Mouse (Mus musculus): ENCODE results near the gene Rbfox3.

Rbfox3 gene

DNA sequence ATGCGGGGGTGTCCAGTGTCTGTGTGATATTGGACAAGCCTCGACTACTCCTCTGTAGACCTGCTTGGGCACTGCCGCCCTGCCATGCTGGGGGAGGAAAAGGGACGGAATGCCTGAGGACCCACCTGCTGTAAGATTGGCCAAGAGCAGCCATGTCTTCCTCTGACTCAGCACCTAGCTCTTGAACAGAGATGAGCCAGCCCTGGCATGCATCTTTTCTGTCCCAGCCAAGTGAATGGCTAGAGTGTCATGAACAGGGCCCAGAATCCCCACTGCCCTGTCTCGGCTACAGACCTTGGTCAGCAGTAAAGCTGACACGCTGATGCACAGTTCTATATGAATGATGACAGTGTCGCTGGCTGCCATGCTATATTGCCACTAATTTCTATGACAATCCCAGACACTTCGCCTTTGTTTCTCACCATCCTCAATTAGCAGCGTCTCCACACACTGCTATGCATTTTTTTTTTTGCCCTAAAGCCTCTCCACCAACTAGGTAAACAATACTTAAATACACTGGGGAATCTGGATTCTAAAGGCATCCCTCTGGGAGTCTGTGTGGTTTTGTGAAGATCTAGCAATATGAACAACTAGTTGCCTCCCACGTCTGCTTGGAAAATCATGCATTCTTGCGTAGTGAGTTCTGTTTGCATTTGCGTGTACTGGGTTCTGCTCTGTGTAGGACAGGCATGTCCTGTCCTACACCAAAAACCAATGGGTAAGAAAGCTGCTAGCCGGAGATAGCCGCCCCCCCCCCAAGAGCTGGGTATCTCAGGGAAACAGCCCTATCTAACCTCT lies 257.7 kb downstream of the Rbfox3 start:
- DNase-seq = no peak

GRCm38 (mm10) chr11:118652401-118653240 lies 258.8 kb downstream of the Rbfox3 start:
- DNase-seq = no peak

- DNase-seq = peak; percentile 70
Observed at GRCm38 (mm10) chr11:118648369-118648768, 263.0 kb downstream of the Rbfox3 start.

- no peak for DNase-seq
Observed at GRCm38 (mm10) chr11:118646864-118647263, 264.5 kb downstream of the Rbfox3 start.

DNA sequence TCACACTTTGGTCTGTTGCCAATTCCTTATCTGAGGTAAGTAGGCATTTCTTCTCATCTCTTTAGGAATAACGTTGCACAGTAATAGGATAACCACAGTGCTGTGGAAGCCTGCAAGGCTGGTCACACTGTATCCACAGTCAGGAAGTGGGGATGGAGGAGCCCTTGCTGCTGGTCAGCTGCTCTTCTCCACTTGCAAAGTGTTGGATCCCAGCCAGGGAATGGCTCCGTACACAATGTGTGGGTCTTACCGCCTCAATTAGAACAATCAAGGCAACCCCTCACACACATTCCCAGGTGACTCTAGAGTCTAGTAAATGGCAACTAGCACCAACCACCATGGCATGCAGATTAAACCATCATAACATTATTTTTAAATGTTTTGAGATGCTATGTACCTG lies 266.2 kb downstream of the Rbfox3 start:
- no peak for DNase-seq

DNA sequence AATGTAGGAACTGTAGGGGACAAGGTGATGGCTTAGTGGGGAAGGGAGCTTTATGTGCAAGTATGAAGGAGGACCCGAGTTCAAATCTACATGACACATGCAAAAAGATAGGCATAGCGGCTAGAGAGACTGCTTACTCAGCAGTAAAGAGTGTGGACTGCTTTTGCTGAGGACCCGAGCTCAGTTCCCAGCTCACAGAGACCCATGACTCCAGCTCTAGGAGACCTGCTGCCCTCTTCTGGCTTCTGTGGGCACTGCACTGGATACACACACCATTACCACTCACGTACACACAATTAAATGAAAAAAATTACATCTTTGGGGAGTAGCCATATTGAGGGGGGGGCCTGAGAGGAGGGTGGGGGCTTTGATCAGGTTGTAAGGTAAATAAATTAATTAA lies 270.7 kb downstream of the Rbfox3 start:
- no peak for DNase-seq

GRCm38 (mm10) chr11:118637718-118638117 lies 273.7 kb downstream of the Rbfox3 start:
- DNase-seq = no peak

DNA sequence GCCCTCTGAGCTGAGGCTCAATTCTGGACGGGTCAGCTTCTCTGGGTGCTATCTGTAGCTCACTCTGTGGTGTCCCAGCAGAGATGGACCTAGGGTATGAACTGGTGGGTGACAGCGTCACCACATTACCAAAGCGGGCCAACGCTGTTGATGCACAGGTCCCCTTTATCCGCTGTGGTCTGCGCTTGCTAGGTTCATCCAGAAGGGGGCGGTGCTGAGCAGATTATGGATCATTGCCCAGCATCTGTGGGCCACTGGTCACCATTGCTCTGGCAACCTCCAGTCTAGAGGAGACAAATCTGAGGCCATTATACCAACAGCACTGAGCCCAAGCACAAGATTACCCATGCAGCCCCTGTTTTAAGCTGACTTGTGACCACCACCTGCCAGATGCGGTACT lies 276.8 kb downstream of the Rbfox3 start:
- no peak for DNase-seq

- no peak for DNase-seq
Observed at GRCm38 (mm10) chr11:118629718-118630117, 281.7 kb downstream of the Rbfox3 start.

GRCm38 (mm10) chr11:118627541-118627940 lies 283.9 kb downstream of the Rbfox3 start:
- DNase-seq = no peak

GRCm38 (mm10) chr11:118620869-118621268 lies 290.5 kb downstream of the Rbfox3 start:
- no peak for DNase-seq

DNA sequence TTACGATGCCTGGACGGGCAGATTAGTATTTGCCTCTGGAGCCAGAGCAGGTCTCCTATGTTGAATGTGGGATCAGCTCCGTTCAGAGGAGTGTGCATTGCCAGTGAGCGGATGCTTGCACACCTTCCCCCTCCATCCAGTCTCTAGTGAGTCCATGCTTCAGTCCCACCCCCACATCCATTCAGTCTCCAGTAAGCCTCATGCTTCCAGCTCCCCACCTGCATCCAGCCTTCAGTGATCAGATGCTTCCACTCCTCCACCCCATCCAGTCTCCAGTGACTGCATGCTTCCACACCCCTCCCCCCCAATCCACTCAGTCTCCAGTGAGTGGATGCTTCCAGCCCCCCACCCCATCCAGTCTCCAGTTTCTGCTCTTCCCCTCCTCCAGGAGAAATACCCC lies 297.3 kb downstream of the Rbfox3 start:
- DNase-seq = no peak

GRCm38 (mm10) chr11:118610128-118610527 lies 301.3 kb downstream of the Rbfox3 start:
- DNase-seq = no peak

GRCm38 (mm10) chr11:118609236-118610000 lies 302.0 kb downstream of the Rbfox3 start:
- no peak for DNase-seq

- DNase-seq = no peak
Observed at GRCm38 (mm10) chr11:118607927-118608326, 303.5 kb downstream of the Rbfox3 start.

DNA sequence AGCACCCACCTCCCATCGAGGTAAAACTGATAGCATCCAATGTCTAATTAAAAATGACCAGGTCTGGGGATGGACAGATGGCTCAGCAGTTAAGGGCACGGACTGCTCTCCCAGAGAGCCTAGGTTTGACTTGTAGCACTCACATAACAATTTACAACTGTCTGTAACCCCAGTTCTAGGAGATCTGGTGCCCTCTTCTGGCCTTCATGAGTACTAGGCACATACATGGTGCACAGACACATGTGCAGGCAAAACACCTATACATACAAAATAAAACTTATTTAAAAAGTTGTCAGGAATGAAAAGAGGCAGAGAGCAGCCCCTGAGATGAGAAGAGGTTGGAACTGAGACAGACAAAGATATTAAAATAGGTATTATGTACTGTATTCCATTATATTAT lies 305.8 kb downstream of the Rbfox3 start:
- DNase-seq = no peak

DNA sequence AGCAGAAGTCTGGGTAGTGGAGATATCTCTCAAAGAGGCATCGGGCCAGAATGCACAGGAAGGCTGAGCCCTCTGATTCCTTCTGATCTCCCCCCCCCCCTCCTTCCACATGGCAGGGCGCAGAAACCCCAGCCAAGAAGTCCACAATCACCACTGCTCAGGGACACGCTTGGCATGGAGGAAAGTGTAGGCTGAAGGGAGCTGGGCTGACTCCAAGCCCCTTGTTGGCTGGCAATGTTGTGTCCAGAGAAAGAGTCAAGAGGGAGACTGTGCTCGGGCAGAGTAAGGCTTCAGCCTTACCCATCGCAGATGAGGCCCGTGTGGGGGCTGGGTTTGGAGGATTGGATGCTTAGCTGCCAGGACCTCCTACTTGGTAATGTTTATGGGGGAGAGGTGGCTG lies 307.2 kb downstream of the Rbfox3 start:
- no peak for DNase-seq

- peak; percentile 3 for DNase-seq
Observed at GRCm38 (mm10) chr11:118603126-118603525, 308.3 kb downstream of the Rbfox3 start.

DNA sequence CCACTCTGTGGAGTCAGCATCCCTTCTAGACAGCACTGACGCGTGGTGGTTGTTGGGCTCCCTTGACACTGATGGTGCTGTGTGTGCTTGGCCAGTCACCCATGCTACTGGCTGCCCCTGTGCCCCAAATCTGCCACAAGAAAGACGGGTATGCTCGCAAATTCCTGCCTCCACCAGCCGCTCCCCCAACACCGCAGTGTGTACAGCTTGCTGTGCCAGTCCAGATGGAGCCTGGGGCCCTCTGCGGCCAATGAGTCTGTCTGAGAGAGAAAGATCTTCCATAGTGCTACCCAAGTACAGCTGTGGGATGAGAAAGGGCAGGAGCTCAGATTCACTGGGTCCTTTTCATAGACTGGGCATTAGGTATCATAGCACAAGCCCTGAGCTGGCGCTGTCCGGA lies 309.9 kb downstream of the Rbfox3 start:
- DNase-seq = no peak

DNA sequence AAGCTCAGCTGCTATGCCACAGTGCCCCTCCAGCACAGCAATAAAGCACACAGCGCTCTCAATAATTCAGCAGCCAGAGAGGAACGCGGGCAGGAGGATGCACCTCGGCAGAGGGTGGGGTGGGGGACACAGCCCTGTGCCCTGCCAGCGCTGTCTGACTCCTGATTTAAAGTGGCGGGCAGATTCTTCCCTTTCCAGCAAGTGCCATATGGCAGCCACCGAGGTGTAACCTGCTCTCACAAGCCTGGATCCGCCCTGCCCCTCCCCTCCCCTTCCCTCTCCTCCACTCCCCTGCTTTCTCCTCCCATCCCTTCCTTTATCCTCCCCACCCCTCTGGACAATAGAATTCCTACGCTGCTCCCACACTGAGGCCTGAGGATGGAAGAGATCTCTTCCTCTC lies 311.2 kb downstream of the Rbfox3 start:
- DNase-seq = no peak

- DNase-seq = no peak
Observed at GRCm38 (mm10) chr11:118598726-118599125, 312.7 kb downstream of the Rbfox3 start.

DNA sequence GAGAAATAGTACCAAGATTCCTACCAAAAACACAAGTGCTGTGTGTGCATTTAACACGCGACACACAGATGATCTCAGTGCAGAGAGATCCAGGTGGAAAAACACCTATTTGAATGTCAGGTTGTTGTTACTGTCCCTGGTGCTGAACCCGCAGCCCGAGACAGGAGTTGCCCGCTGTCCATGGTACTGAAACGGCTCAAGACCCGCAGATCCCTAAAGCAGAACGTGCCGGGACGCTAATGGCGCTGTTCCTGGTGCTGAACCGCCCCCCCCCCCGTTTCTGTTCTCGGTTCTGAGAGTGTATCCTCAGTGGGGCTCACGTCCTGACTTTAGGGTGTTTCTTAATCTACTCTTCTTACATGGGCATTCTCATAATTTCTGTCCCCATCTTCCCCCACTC lies 326.6 kb downstream of the Rbfox3 start:
- peak; percentile 85 for DNase-seq

DNA sequence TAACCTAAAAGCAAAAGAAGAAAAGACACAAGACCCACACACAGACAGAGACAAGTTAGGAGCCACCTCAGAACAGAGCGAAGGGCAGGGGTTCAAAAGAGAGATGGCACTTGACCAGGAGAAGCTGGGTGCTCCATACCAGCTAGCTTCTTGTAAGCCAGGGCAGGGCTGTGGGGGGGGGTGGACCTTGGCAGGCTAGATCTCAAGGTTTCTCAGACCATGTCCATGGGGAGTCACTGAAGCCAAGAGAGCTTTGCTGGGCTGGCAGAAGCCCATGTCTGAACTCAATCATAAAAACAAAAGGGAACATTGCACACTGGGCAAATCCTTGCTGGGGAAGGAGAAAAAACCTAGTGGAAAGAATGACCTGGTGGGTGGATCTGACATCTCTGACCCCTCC lies 327.4 kb downstream of the Rbfox3 start:
- DNase-seq = no peak

Data from lung, postnatal 36 days (tissue).